Mouse (Mus musculus): ENCODE results near the gene Gpank1. TPM values are rescaled to one million over a fixed set of nuclear protein-coding genes. Genes with fewer than 3 reads are reported as not detected.
A peak's percentile ranks its signal among the peaks of the same experiment; 100 is the strongest.

Gene Gpank1
- polyA plus RNA-seq, 1 experiment = 29.1 TPM

DNA sequence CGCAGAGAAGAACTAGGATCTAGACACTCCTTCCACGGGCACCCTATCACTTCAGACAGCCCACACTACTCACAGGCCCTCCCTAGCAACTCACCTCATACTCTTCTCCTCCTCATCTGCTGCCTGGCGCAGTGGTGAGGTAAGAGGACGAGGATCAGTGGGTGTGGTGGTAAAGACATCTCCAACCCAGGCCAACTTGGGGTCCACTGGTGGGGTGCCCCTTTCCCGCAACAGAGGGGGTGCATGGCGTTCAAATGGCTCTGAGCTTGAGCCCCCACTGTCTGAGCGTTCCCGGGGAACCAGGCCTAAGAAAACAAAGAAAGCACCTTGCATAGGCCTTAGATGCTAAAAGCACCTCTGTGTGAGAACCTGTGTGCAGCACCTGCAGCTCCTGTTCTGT, 36.0 kb downstream of the Gpank1 start:
- Histone ChIP-seq H3K4me1 (ENCODE audit: control insufficient read depth, insufficient read depth, low read length) (peaks cover 3% of the 10 kb centered on the region; the same call in 1 of the 2 replicates), H3K4me3 (ENCODE audit: insufficient read depth, low read length) (no peak overlapping the region), H3K27ac (ENCODE audit: insufficient read depth, low read depth, low read length) (no peak overlapping the region)
- TF ChIP-seq POLR2A (IDR thresholded peaks at IDR 0.05; ENCODE audit: borderline replicate concordance, low read depth, low read length) = no peak
- TF ChIP-seq CTCF (IDR thresholded peaks at IDR 0.05; ENCODE audit: low read depth, low read length) = no peak

GRCm38 (mm10) chr17:35157661-35158175, 36.5 kb downstream of the Gpank1 start:
- no peak overlapping the region for H3K4me3 ChIP-seq (ENCODE audit: insufficient read depth, low read length)
- no peak overlapping the region for H3K27ac ChIP-seq (ENCODE audit: insufficient read depth, low read depth, low read length)
- H3K4me1 ChIP-seq (ENCODE audit: control insufficient read depth, insufficient read depth, low read length) = peaks cover 3% of the 10 kb centered on the region; the same call in 1 of the 2 replicates
- no peak for TF ChIP-seq CTCF (IDR thresholded peaks at IDR 0.05; ENCODE audit: low read depth, low read length)
- TF ChIP-seq POLR2A (IDR thresholded peaks at IDR 0.05; ENCODE audit: borderline replicate concordance, low read depth, low read length) = no peak

- H3K4me3 ChIP-seq (ENCODE audit: insufficient read depth, low read length) = no peak overlapping the region
- TF ChIP-seq CTCF (IDR thresholded peaks at IDR 0.05; ENCODE audit: low read depth, low read length) (no peak), POLR2A (IDR thresholded peaks at IDR 0.05; ENCODE audit: borderline replicate concordance, low read depth, low read length) (no peak)
- H3K27ac ChIP-seq (ENCODE audit: insufficient read depth, low read depth, low read length) = no peak overlapping the region
- H3K4me1 ChIP-seq (ENCODE audit: control insufficient read depth, insufficient read depth, low read length) = peaks cover 7% of the 10 kb centered on the region; the same call in 1 of the 2 replicates
These were observed 37.8 kb downstream of the Gpank1 start for GRCm38 (mm10) chr17:35158850-35159593.

- no peak overlapping the region for H3K4me3 ChIP-seq (ENCODE audit: insufficient read depth, low read length)
- H3K4me1 ChIP-seq (ENCODE audit: control insufficient read depth, insufficient read depth, low read length) = peaks cover 7% of the 10 kb centered on the region; the same call in 1 of the 2 replicates
- TF ChIP-seq CTCF (IDR thresholded peaks at IDR 0.05; ENCODE audit: low read depth, low read length) (no peak), POLR2A (IDR thresholded peaks at IDR 0.05; ENCODE audit: borderline replicate concordance, low read depth, low read length) (no peak)
- H3K27ac ChIP-seq (ENCODE audit: insufficient read depth, low read depth, low read length) = no peak overlapping the region
These were observed 38.4 kb downstream of the Gpank1 start for GRCm38 (mm10) chr17:35159638-35160037.

- TF ChIP-seq POLR2A (IDR thresholded peaks at IDR 0.05; ENCODE audit: borderline replicate concordance, low read depth, low read length) (no peak), CTCF (IDR thresholded peaks at IDR 0.05; ENCODE audit: low read depth, low read length) (no peak)
- Histone ChIP-seq H3K4me3 (ENCODE audit: insufficient read depth, low read length) (no peak overlapping the region), H3K27ac (ENCODE audit: insufficient read depth, low read depth, low read length) (no peak overlapping the region), H3K4me1 (ENCODE audit: control insufficient read depth, insufficient read depth, low read length) (peaks cover 14% of the 10 kb centered on the region)
These were observed 40.2 kb downstream of the Gpank1 start for GRCm38 (mm10) chr17:35161421-35161820.

GRCm38 (mm10) chr17:35162121-35162520, 40.9 kb downstream of the Gpank1 start:
- TF ChIP-seq POLR2A (IDR thresholded peaks at IDR 0.05; ENCODE audit: borderline replicate concordance, low read depth, low read length) (no peak), CTCF (IDR thresholded peaks at IDR 0.05; ENCODE audit: low read depth, low read length) (no peak)
- Histone ChIP-seq H3K4me1 (ENCODE audit: control insufficient read depth, insufficient read depth, low read length) (peaks cover 16% of the 10 kb centered on the region), H3K4me3 (ENCODE audit: insufficient read depth, low read length) (no peak overlapping the region), H3K27ac (ENCODE audit: insufficient read depth, low read depth, low read length) (no peak overlapping the region)

DNA sequence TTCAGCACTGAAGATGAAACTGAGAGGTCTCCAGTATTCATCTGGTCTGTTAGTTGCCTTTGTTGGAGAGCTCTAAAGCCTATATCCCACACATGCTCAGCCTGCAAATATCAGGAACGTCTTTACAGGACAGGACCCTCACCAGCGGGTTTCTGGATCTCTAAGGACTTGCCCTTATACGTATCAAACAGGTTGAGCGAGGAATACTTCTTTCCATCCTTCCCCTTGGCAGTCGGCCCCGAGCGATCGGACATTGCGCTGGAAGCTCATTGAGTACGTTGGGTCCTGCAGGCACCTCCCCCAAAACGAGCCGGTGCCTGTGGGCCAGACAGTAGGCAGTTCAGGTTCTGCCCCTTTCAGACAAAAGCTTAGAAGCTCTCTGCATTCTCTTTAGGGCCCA, 41.5 kb downstream of the Gpank1 start:
- H3K4me1 ChIP-seq (ENCODE audit: control insufficient read depth, insufficient read depth, low read length) = peaks cover 16% of the 10 kb centered on the region
- H3K27ac ChIP-seq (ENCODE audit: insufficient read depth, low read depth, low read length) = no peak overlapping the region
- TF ChIP-seq POLR2A (IDR thresholded peaks at IDR 0.05; ENCODE audit: borderline replicate concordance, low read depth, low read length) = no peak
- TF ChIP-seq CTCF (IDR thresholded peaks at IDR 0.05; ENCODE audit: low read depth, low read length) = no peak
- peak overlapping the region; percentile 77 for H3K4me3 ChIP-seq (ENCODE audit: insufficient read depth, low read length)

DNA sequence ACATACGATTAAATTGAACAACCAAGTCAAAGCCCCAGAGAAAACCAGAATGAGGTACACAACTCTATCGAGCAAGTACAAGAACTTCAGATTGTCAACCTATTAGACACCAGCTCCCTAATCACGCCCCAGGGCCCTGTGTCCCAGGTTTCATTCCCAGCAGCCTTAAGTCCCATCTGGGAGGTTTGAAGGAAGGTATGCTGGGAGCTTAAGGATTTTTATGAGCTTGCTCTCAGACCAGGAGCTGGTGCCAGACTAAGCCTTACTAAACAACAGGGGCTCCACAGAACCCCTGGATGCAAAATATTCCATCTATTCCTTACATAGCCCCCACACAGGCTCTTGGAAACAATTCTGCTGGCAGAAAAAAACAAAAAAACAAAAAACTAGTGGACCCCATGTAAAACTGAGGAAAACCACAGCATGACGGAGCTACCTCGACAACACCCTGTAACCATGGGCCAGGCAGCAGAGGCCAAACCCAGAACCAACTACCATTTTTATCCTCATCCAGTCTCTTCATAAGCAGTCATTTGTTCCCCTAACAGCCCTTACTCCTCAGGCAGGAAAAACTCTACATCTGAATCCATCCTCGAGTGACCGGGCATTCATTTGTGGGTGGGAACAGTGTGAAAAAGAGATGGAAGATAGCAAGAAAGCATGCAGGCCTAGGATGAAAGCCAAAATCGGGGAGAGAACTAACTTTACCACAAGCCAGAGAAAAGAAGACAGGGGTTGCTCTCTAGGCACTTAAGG, 42.2 kb downstream of the Gpank1 start:
- Histone ChIP-seq H3K4me3 (ENCODE audit: insufficient read depth, low read length) (peak overlapping the region; percentile 77), H3K27ac (ENCODE audit: insufficient read depth, low read depth, low read length) (peak overlapping the region; percentile 87), H3K4me1 (ENCODE audit: control insufficient read depth, insufficient read depth, low read length) (peaks cover 16% of the 10 kb centered on the region)
- no peak for TF ChIP-seq POLR2A (IDR thresholded peaks at IDR 0.05; ENCODE audit: borderline replicate concordance, low read depth, low read length)
- TF ChIP-seq CTCF (IDR thresholded peaks at IDR 0.05; ENCODE audit: low read depth, low read length) = no peak

DNA sequence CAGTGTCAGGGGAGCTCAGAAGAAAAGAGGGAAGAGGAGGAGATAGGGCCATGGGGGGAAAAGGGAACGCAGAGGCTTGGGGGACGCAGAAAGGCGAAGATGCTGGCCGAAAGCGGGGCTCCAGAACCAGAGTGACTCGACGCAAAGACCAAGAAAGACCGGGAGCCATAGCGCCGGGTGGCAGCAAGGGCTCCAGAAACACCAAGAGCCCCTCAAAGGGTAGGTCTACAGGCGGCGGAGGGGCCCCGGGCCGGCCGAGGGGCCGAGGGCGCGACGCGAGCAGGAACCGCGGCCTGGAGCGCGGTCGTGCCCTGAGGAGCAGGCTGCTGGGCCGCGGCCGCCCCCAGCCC, 42.9 kb downstream of the Gpank1 start:
- no peak for TF ChIP-seq CTCF (IDR thresholded peaks at IDR 0.05; ENCODE audit: low read depth, low read length)
- TF ChIP-seq POLR2A (IDR thresholded peaks at IDR 0.05; ENCODE audit: borderline replicate concordance, low read depth, low read length) = no peak
- Histone ChIP-seq H3K27ac (ENCODE audit: insufficient read depth, low read depth, low read length) (peak overlapping the region; percentile 87), H3K4me3 (ENCODE audit: insufficient read depth, low read length) (peak overlapping the region; percentile 77), H3K4me1 (ENCODE audit: control insufficient read depth, insufficient read depth, low read length) (peaks cover 18% of the 10 kb centered on the region)
